Mouse (Mus musculus) ES-Bruce4 (cell line): ENCODE results near the gene Wnk4.

ENCODE experiments used
- EP300 ChIP-seq: IDR thresholded peaks from 2 replicates; pipeline ENCODE4 v1.6.1; 2011; ENCODE audit warnings: low read depth, low read length; ENCODE audit not compliant: insufficient read depth
- POLR2A ChIP-seq: IDR thresholded peaks from one replicate; pipeline ENCODE4 v1.8.1; 2011; ENCODE audit warnings: low read length; ENCODE audit not compliant: insufficient read depth

- TF ChIP-seq POLR2A (no peak), EP300 (no peak)
Measured at GRCm38 (mm10) chr11:101301299-101302003, 41.1 kb downstream of the Wnk4 start.
